Mouse (Mus musculus): ENCODE measurements around the gene Psmd11.

Psmd11 gene

GRCm38 (mm10) chr11:80482347-80482746 lies 53.9 kb downstream of the Psmd11 start:
- DNase-seq (ENCODE audit: low spot score), result no peak

GRCm38 (mm10) chr11:80482921-80483320 lies 54.5 kb downstream of the Psmd11 start:
- DNase-seq (ENCODE audit: low spot score), result no peak

- DNase-seq (ENCODE audit: low spot score), result no peak
Measured at GRCm38 (mm10) chr11:80483536-80484067, 55.2 kb downstream of the Psmd11 start.

- DNase-seq (ENCODE audit: low spot score), result no peak
Measured at GRCm38 (mm10) chr11:80484191-80484791, 55.9 kb downstream of the Psmd11 start.

- no peak for DNase-seq (ENCODE audit: low spot score)
Measured at GRCm38 (mm10) chr11:80485120-80485551, 56.7 kb downstream of the Psmd11 start.

GRCm38 (mm10) chr11:80485622-80486206 lies 57.3 kb downstream of the Psmd11 start:
- DNase-seq (ENCODE audit: low spot score), result no peak

GRCm38 (mm10) chr11:80487904-80488587 lies 59.6 kb downstream of the Psmd11 start:
- no peak for DNase-seq (ENCODE audit: low spot score)

GRCm38 (mm10) chr11:80489172-80489881 lies 60.9 kb downstream of the Psmd11 start:
- DNase-seq (ENCODE audit: low spot score), result no peak

- no peak for DNase-seq (ENCODE audit: low spot score)
Measured at GRCm38 (mm10) chr11:80489882-80490196, 61.4 kb downstream of the Psmd11 start.

GRCm38 (mm10) chr11:80490831-80491230 lies 62.4 kb downstream of the Psmd11 start:
- DNase-seq (ENCODE audit: low spot score), result no peak

- DNase-seq (ENCODE audit: low spot score), result no peak
Measured at GRCm38 (mm10) chr11:80493186-80493585, 64.8 kb downstream of the Psmd11 start.

GRCm38 (mm10) chr11:80494852-80495251 lies 66.4 kb downstream of the Psmd11 start:
- DNase-seq (ENCODE audit: low spot score), result no peak

GRCm38 (mm10) chr11:80495972-80496371 lies 67.6 kb downstream of the Psmd11 start:
- DNase-seq (ENCODE audit: low spot score), result no peak

GRCm38 (mm10) chr11:80496640-80497039 lies 68.2 kb downstream of the Psmd11 start:
- no peak for DNase-seq (ENCODE audit: low spot score)

GRCm38 (mm10) chr11:80497225-80497919 lies 69.0 kb downstream of the Psmd11 start:
- no peak for DNase-seq (ENCODE audit: low spot score)

- DNase-seq (ENCODE audit: low spot score), result no peak
Measured at GRCm38 (mm10) chr11:80498328-80499070, 70.1 kb downstream of the Psmd11 start.

- DNase-seq (ENCODE audit: low spot score), result no peak
Measured at GRCm38 (mm10) chr11:80499550-80499952, 71.1 kb downstream of the Psmd11 start.

GRCm38 (mm10) chr11:80503281-80503680 lies 74.9 kb downstream of the Psmd11 start:
- no peak for DNase-seq (ENCODE audit: low spot score)

- DNase-seq (ENCODE audit: low spot score), result no peak
Measured at GRCm38 (mm10) chr11:80503726-80504452, 75.5 kb downstream of the Psmd11 start.

GRCm38 (mm10) chr11:80504519-80505385 lies 76.3 kb downstream of the Psmd11 start:
- no peak for DNase-seq (ENCODE audit: low spot score)

All from spleen, adult 12 weeks (tissue).